Mouse (Mus musculus) forelimb bud, embryonic 11.5 days (tissue): ENCODE data around the gene Olfr1382.
"Not testable (repeated sequence)": the region's sequence is repeated elsewhere in the genome, so short reads cannot be mapped to it uniquely, and the experiment has no call there.

Experiments
- DNase-seq: peaks from one replicate; pipeline ENCODE4 v3.0.0-alpha.2; 2012; ENCODE audit warnings: low read depth, low spot score

The Olfr1382 gene

DNA sequence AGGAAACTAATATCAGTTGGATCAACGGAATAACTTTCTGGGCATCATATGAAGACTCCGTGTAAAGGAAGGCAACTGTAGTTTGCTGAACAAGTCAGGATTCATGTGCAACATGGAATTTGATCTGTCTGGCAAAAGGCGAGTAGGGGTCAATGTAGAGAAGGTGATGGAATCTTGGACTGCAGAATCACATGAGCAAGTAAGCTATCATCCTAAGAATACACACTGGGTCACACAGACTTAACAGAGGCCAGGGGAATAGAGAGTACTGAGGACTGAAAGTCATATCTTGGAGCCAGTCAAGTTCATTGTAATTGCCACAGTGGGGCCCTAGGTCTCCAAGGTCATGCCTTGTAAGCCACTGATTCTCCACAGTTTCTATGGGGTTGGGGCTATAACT lies at the start of gene Olfr1382:
TSS of gene Olfr1382 (plus strand) at position 301 of the 400 bp plus-strand sequence.
- DNase-seq, result no peak

DNA sequence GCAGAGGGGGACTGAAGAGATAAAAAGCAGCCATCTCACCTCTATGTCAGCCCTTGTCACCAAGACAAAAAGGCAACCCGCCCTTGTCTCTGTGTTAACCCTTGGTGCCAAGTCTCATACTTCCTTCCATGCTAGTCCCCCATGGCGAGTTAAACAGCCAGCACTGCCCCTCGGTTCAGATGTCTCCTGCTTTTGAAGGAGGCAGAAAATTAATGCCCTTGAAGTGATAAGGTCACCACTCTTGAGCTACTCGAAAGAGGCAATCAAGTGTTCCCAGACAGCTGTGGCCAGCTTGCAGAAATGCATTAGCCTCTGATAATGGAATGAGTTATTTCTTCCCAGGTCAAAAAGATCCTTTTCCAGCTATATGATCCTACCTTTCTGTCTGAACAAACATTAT lies 42.1 kb upstream of the Olfr1382 start:
- no peak for DNase-seq

GRCm38 (mm10) chr11:49488770-49489169 lies 39.3 kb upstream of the Olfr1382 start, which contains the start of gene Olfr1385:
Olfr1385 (plus strand) TSS chr11:49489070.
- DNase-seq, result not testable (repeated sequence)

- DNase-seq, result no peak
Observed at GRCm38 (mm10) chr11:49518086-49518485, 10.0 kb upstream of the Olfr1382 start.

DNA sequence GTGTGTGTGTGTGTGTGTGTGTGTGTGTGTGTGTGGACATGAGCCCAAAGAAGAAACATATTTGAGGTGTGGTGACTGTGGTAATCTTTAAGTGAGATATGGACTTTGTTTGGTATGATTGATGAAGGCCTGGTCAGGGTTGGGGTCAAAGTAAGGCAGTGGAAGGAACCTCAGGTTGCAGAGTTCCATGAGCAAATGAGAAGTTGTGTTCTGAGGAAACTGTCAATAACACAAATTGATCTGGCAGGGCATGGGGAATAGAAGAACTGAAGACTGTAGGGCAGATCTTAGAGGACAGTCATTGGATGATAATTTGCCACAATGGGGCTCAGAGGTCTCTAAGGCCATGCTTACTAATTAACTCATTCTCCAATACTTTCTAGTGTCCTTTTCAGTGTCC lies 8.7 kb upstream of the Olfr1382 start, which contains the start of gene Olfr1383:
TSS of gene Olfr1383 (plus strand) at position 301 of the 400 bp plus-strand sequence.
- no peak for DNase-seq

GRCm38 (mm10) chr11:49532761-49533160 lies 4.7 kb downstream of the Olfr1382 start:
- DNase-seq, result no peak

DNA sequence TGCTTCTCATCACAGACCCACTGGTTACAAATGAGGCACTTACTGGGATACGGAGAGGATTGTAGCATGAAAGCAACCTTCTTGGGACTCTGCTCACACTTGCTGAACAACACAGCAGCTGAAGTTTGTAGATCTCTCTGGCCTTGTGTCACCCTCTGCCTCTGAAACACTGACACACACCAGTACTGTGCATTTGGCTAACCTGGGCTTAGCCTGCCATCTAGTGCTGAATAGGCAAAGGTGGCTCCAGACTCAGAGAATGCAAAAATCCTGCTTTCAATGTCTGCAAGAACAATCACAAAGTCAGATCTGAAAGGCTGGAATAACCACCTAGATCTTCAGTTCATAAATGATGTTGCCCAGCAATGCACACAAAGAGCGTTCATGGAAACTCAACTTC lies 8.6 kb downstream of the Olfr1382 start:
- not testable (repeated sequence) for DNase-seq

DNA sequence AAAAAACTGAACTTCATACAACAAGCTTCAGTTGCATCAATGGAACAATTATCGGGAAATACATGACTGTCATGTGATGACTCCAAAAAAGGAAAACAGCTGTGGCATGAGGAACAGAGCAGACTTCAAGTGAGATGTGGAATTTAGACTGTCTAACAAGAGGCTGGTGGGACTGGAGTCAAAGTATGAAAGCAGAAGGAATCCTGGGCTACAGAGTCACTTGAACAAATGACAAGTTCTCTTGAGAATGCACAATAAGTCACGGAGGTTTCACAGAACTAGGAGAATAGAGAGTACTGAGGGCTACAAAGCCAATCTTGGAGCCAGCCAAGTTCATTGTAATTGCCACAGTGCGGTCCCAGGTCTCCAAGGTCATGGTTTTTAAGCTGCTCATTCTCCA lies 15.1 kb downstream of the Olfr1382 start, which contains the start of gene Olfr1381:
TSS of gene Olfr1381 (plus strand) at position 301 of the 400 bp plus-strand sequence.
- not testable (repeated sequence) for DNase-seq

DNA sequence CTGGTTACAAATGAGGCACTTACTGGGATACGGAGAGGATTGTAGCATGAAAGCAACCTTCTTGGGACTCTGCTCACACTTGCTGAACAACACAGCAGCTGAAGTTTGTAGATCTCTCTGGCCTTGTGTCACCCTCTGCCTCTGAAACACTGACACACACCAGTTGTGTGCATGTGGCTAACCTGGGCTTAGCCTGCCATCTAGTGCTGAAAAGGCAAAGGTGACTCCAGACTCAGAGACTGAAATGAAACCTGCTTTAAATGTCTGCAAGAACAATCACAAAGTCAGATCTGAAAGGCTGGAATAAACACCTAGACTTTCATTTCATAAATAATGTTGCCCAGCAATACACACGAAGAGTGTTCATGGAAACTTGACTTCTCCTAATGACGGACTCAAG lies 26.0 kb downstream of the Olfr1382 start:
- DNase-seq, result not testable (repeated sequence)

DNA sequence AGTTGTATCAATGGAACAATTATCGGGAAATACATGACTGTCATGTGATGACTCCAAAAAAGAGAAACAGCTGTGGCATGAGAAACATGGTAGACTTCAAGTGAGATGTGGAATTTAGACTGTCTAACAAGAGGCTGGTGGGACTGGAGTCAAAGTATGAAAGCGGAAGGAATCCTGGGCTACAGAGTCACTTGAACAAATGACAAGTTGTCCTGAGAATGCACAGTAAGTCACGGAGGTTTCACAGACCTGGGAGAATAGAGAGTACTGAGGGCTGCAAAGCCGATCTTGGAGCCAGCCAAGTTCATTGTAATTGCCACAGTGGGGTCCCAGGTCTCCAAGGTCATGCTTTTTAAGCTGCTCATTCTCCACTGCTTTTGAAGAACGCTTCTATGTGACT lies 28.5 kb downstream of the Olfr1382 start, which contains the start of gene Olfr1380:
TSS of gene Olfr1380 (plus strand) at position 301 of the 400 bp plus-strand sequence.
- DNase-seq, result not testable (repeated sequence)

DNA sequence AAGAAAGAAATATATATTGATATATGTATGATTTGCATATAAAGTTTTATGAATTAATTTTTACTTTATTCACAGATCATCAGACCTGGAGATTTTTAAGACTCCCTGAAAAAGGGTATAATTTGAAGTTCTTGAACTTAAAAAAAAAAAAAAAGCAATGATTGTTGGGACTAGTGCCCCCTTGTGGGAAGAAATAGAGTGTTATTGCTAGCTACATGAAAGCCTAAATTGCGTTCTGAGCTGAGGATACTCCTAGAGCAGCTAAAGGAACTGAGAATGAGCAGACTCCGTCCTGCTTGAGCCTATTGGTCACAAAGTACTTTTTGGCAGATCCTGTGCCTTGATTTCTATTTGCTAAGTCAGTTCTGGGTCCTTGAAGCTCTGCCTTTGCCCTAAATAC lies 47.0 kb downstream of the Olfr1382 start:
- not testable (repeated sequence) for DNase-seq

GRCm38 (mm10) chr11:49580452-49580851 lies 52.4 kb downstream of the Olfr1382 start:
- DNase-seq, result not testable (repeated sequence)
